Mouse (Mus musculus) forebrain, embryonic 11.5 days (tissue): ENCODE data around the gene Ripk3. TPM values are rescaled to one million over a fixed set of nuclear protein-coding genes. Genes with fewer than 3 reads are reported as not detected.
A peak's percentile ranks its signal among the peaks of the same experiment; 100 is the strongest.
"Not testable (repeated sequence)": the region's sequence is repeated elsewhere in the genome, so short reads cannot be mapped to it uniquely, and the experiment has no call there.

Source experiments
- ATAC-seq: fragments of 200-750 bp; cut with Nextera tagmentation; replicated peaks from 2 replicates; pipeline ENCODE4 v1.8.0; 2017; ENCODE audit warnings: moderate TSS enrichment; ENCODE audit not compliant: low FRiP score
- DNase-seq: peaks from one replicate; pipeline ENCODE4 v3.0.0-alpha.2; 2017; ENCODE audit warnings: low spot score
- H3K27ac ChIP-seq: fragments of 300-500 bp; sonication (generic); 2 replicates; pipeline ENCODE4 v1.5.1; 2014; ENCODE audit warnings: low read depth, low read length
- H3K27me3 ChIP-seq: fragments of 300-500 bp; sonication (generic); 2 replicates; pipeline ENCODE4 v1.6.1; 2014; ENCODE audit warnings: mild to moderate bottlenecking, low read length, mixed read lengths; ENCODE audit not compliant: control insufficient read depth, insufficient read depth
- H3K36me3 ChIP-seq: fragments of 300-500 bp; sonication (generic); 2 replicates; pipeline ENCODE4 v1.6.1; 2014; ENCODE audit warnings: mild to moderate bottlenecking, low read length, moderate library complexity, mixed read lengths; ENCODE audit not compliant: control insufficient read depth, insufficient read depth
- H3K4me1 ChIP-seq: fragments of 300-500 bp; sonication (generic); replicated peaks from 2 replicates; pipeline ENCODE4 v1.6.1; 2014; ENCODE audit warnings: low read length, mixed read lengths; ENCODE audit not compliant: control insufficient read depth, insufficient read depth
- H3K4me2 ChIP-seq: fragments of 300-500 bp; sonication (generic); 2 replicates; pipeline ENCODE4 v1.6.1; 2014; ENCODE audit warnings: low read depth, mild to moderate bottlenecking, low read length, moderate library complexity, mixed read lengths; ENCODE audit not compliant: severe bottlenecking
- H3K4me3 ChIP-seq: fragments of 300-500 bp; sonication (generic); 2 replicates; pipeline ENCODE4 v1.5.1; 2014; ENCODE audit warnings: low read depth, low read length
- H3K9ac ChIP-seq: fragments of 300-500 bp; sonication (generic); 2 replicates; pipeline ENCODE4 v1.6.1; 2014; ENCODE audit warnings: low read length
- H3K9me3 ChIP-seq: fragments of 300-500 bp; sonication (generic); 2 replicates; pipeline ENCODE4 v1.6.1; 2016; ENCODE audit warnings: low read length, mixed read lengths; ENCODE audit not compliant: control insufficient read depth
- WGBS: fragments of 180-500 bp; shearing (Covaris S2); extraction: QIAGEN DNeasy Blood & Tissue Kit; methylation state at CpG from one replicate; pipeline ENCODE4 v1.1.7; 2014; 5-methylcytosine and 5-hydroxymethylcytosine counted together
- polyA plus RNA-seq: library from polyadenylated mRNA; unstranded; fragments of >200 nt; fragmentation: Nextera tagmentation; extraction: Ambion mirVana; gene quantifications from 2 replicates; pipeline ENCODE4 v1.2.1, GENCODE M21; 2014

Ripk3 gene
- polyA plus RNA-seq, 1 experiment from 2014 or later, result 6.6 TPM

DNA sequence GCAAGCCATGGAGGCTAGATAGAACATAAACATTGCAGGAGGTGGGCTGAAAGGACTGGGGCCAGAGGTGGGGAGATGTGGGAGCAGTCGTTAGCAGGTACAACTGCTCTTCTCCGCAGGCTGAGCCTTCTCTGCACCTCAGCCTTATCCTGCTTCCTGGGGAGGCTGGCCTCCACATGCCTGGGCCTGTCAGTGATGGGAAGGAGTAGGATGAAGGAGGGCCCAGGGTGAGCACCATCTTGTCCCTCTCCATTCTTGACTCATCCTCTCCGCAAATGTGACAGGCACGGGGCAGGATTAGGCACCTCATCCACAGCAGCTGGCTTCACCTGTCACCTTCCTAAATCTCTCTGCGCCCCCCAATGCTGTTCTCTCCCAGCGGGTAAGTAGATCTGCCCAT is 27.5 kb downstream of the Ripk3 start, which contains the start of gene Ltb4r2:
Gene Ltb4r2 (plus strand): TSS at position 266 of the 400 bp plus-strand sequence.
- ATAC-seq, result no peak
- WGBS, result 71% methylated on average over 6 of the region's 6 CpGs
- Histone ChIP-seq H3K36me3 (no peaks in the 10 kb centered on the region), H3K4me1 (peaks cover 6% of the 10 kb centered on the region; the same call in 1 of the 2 replicates), H3K27me3 (peaks cover 41% of the 10 kb centered on the region), H3K27ac (no peak within 1 kb of the TSS), H3K4me2 (peak within 1 kb of the TSS; percentile 93), H3K4me3 (peak within 1 kb of the TSS; percentile 47), H3K9me3 (no peaks in the 10 kb centered on the region), H3K9ac (peak within 1 kb of the TSS; percentile 65)
- DNase-seq, result no peak

GRCm38 (mm10) chr14:55760156-55760555 is 28.5 kb downstream of the Ripk3 start:
- H3K4me2 ChIP-seq, result peak overlapping the region; percentile 36; the same call in 1 of the 2 replicates
- not testable (repeated sequence) for H3K9me3 ChIP-seq, H3K27ac ChIP-seq, H3K9ac ChIP-seq, H3K36me3 ChIP-seq, ATAC-seq, H3K4me3 ChIP-seq, H3K4me1 ChIP-seq
- H3K27me3 ChIP-seq, result peaks cover 39% of the 10 kb centered on the region
- WGBS, result 1% methylated on average over 6 of the region's 6 CpGs
- DNase-seq, result peak; percentile 91

GRCm38 (mm10) chr14:55758363-55758784 is 30.3 kb downstream of the Ripk3 start, which contains the start of gene Cideb:
Gene Cideb, minus strand, starts transcription at chr14:55758458.
- peaks cover 6% of the 10 kb centered on the region; the same call in 1 of the 2 replicates for H3K4me1 ChIP-seq
- no peak for ATAC-seq
- no peak within 1 kb of the TSS for H3K4me3 ChIP-seq
- H3K9ac ChIP-seq, result no peak within 1 kb of the TSS
- peak; percentile 65 for DNase-seq
- peaks cover 9% of the 10 kb centered on the region; the same call in 1 of the 2 replicates for H3K36me3 ChIP-seq
- H3K27ac ChIP-seq, result no peak within 1 kb of the TSS
- H3K27me3 ChIP-seq, result peaks cover 26% of the 10 kb centered on the region
- WGBS, result 22% methylated on average over 8 of the region's 8 CpGs
- H3K9me3 ChIP-seq, result no peaks in the 10 kb centered on the region
- H3K4me2 ChIP-seq, result peak within 1 kb of the TSS; percentile 1; the same call in 1 of the 2 replicates

GRCm38 (mm10) chr14:55757566-55757965 is 31.1 kb downstream of the Ripk3 start:
- no peak overlapping the region for H3K9ac ChIP-seq
- no peaks in the 10 kb centered on the region for H3K9me3 ChIP-seq
- ATAC-seq (no peak), DNase-seq (no peak)
- H3K4me2 ChIP-seq, result no peak overlapping the region
- peaks cover 19% of the 10 kb centered on the region for H3K27me3 ChIP-seq
- WGBS, result 88% methylated on average over 6 of the region's 6 CpGs
- peaks cover 13% of the 10 kb centered on the region; the same call in 1 of the 2 replicates for H3K36me3 ChIP-seq
- no peak overlapping the region for H3K27ac ChIP-seq
- peaks cover 6% of the 10 kb centered on the region; the same call in 1 of the 2 replicates for H3K4me1 ChIP-seq
- no peak overlapping the region for H3K4me3 ChIP-seq

GRCm38 (mm10) chr14:55747051-55747847 is 41.4 kb downstream of the Ripk3 start:
- Histone ChIP-seq H3K4me2 (no peak overlapping the region), H3K27ac (no peak overlapping the region), H3K9ac (no peak overlapping the region), H3K27me3 (no peaks in the 10 kb centered on the region), H3K9me3 (no peaks in the 10 kb centered on the region), H3K36me3 (peaks cover 2% of the 10 kb centered on the region; the same call in 1 of the 2 replicates), H3K4me1 (peaks cover 9% of the 10 kb centered on the region; the same call in 1 of the 2 replicates), H3K4me3 (0 out of 2 replicates have a peak overlapping the region, but pooled peaks have one; percentile 92)
- ATAC-seq (no peak), DNase-seq (no peak)
- 91% methylated on average over 10 of the region's 10 CpGs for WGBS

- ATAC-seq, result no peak
- no peak for DNase-seq
- peak overlapping the region; percentile 85 for H3K9ac ChIP-seq
- H3K4me2 ChIP-seq, result peak overlapping the region; percentile 96
- H3K36me3 ChIP-seq, result peaks cover 2% of the 10 kb centered on the region; the same call in 1 of the 2 replicates
- no peak overlapping the region for H3K27ac ChIP-seq
- under 1% methylated on average over 29 of the region's 31 CpGs for WGBS
- H3K4me3 ChIP-seq, result peak overlapping the region; percentile 92
- no peaks in the 10 kb centered on the region for H3K9me3 ChIP-seq
- H3K4me1 ChIP-seq, result peaks cover 9% of the 10 kb centered on the region; the same call in 1 of the 2 replicates
- H3K27me3 ChIP-seq, result no peaks in the 10 kb centered on the region
Measured at GRCm38 (mm10) chr14:55745861-55746237, 42.8 kb downstream of the Ripk3 start.

GRCm38 (mm10) chr14:55745180-55745860 is 43.3 kb downstream of the Ripk3 start, which contains the start of the genes Dhrs1 and Nop9:
Gene Dhrs1, minus strand, starts transcription at chr14:55745690.
Gene Nop9, plus strand, starts transcription at chr14:55745693.
- H3K36me3 ChIP-seq, result peaks cover 2% of the 10 kb centered on the region; the same call in 1 of the 2 replicates
- 2% methylated on average over 47 of the region's 48 CpGs for WGBS
- H3K27me3 ChIP-seq, result no peaks in the 10 kb centered on the region
- no peak within 1 kb of the TSS for H3K27ac ChIP-seq
- peak within 1 kb of the TSS; percentile 85 for H3K9ac ChIP-seq
- peaks cover 9% of the 10 kb centered on the region; the same call in 1 of the 2 replicates for H3K4me1 ChIP-seq
- ATAC-seq (peak; percentile 88), DNase-seq (peak; percentile 96)
- H3K9me3 ChIP-seq, result no peaks in the 10 kb centered on the region
- peak within 1 kb of the TSS; percentile 96 for H3K4me2 ChIP-seq
- H3K4me3 ChIP-seq, result peak within 1 kb of the TSS; percentile 92

DNA sequence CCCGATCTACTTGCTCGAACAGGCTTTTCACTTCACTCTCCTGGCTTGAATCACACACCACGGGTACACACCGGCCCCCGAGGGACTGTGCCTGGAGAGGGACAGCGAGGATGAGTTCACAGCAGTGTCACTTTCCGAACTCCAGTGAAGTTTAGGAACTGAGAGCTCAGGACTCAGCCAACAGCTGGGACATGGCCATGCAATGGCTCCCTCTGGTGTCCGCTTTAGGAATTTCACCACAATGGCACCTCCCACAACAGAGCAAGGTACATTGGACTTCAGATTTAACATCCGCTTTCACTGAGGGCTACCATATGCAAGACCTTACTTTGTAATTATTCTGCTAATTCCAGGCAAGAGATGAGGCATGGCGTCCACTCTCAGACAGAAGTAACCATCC is 45.0 kb downstream of the Ripk3 start:
- no peaks in the 10 kb centered on the region; the same call in 1 of the 2 replicates for H3K36me3 ChIP-seq
- no peaks in the 10 kb centered on the region for H3K27me3 ChIP-seq
- H3K9me3 ChIP-seq, result no peaks in the 10 kb centered on the region
- H3K9ac ChIP-seq, result no peak overlapping the region
- no peak overlapping the region for H3K27ac ChIP-seq
- H3K4me1 ChIP-seq, result peaks cover 9% of the 10 kb centered on the region; the same call in 1 of the 2 replicates
- 22% methylated on average over 10 of the region's 10 CpGs for WGBS
- ATAC-seq (peak; percentile 53; the same call in 1 of the 2 replicates), DNase-seq (peak; percentile 91)
- no peak overlapping the region for H3K4me2 ChIP-seq
- H3K4me3 ChIP-seq, result no peak overlapping the region
